Mouse (Mus musculus) c-Kit-negative CD71-positive TER-119-positive erythroid progenitor cells, embryonic 14.5 days (primary cell): ENCODE results near the gene Fam49a.

Experiments used
- DNase-seq: peaks from one replicate; pipeline ENCODE4 v3.0.0-alpha.2; 2013; ENCODE audit warnings: low read depth, low spot score

Gene Fam49a

GRCm38 (mm10) chr12:12266552-12266951 is 4.6 kb downstream of the Fam49a start:
- no peak for DNase-seq

- no peak for DNase-seq
These were observed 8.6 kb downstream of the Fam49a start for GRCm38 (mm10) chr12:12270495-12270894.

GRCm38 (mm10) chr12:12274115-12274514 is 12.2 kb downstream of the Fam49a start:
- no peak for DNase-seq

DNA sequence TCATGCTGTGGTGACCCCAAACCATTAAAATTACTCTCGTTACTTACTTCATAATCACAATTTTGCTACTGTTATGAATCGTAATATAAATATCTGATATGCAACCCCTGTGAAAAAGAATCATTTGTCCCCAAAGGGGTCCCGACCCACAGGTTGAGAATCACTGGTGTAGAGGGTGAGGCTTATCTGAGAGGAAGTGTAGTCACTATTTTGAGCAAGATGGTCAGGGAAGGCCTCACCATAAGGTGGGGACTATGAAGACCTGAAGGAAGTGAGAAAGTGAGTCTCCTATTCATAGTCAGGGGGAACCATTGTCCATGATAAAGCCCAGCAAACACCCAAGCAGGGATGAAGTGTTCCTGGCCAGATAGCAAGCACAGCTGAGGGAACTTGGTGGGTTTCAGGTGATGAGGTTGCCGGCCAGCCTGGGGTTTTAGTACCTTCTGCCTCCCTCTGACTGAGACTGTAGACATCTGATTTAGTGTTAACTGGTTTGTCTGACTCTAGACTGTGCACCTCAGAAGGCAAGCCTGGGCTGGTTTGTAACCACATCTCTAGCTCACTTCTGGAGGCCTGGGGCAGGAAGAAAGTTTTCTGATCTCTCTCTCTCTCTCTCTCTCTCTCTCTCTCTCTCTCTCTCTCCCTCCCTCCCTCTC is 13.3 kb downstream of the Fam49a start:
- DNase-seq: no peak

- DNase-seq: no peak
These were observed 16.0 kb downstream of the Fam49a start for GRCm38 (mm10) chr12:12277741-12278463.

DNA sequence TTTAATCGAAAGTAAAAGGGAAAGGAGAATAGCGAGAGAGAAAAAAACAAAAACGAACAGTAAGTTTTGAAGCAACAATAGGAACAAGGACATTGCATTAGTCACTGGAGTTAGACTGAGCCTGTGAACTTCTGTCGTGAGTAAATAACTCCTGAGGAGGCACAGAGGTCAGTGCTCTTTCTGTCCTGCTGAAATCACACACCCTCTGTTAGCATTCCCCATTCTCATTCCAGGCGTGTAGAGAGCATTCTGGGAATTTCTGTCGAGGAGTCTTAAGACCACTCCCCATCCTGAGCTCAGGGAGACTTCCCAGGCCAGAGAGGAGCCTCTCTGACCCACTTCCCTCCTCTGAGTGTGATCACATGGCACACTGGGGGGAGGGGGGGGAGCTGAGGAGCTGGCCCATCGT is 16.5 kb downstream of the Fam49a start:
- no peak for DNase-seq

- DNase-seq: no peak
These were observed 21.9 kb downstream of the Fam49a start for GRCm38 (mm10) chr12:12283702-12284288.

GRCm38 (mm10) chr12:12284521-12284920 is 22.6 kb downstream of the Fam49a start:
- no peak for DNase-seq

DNA sequence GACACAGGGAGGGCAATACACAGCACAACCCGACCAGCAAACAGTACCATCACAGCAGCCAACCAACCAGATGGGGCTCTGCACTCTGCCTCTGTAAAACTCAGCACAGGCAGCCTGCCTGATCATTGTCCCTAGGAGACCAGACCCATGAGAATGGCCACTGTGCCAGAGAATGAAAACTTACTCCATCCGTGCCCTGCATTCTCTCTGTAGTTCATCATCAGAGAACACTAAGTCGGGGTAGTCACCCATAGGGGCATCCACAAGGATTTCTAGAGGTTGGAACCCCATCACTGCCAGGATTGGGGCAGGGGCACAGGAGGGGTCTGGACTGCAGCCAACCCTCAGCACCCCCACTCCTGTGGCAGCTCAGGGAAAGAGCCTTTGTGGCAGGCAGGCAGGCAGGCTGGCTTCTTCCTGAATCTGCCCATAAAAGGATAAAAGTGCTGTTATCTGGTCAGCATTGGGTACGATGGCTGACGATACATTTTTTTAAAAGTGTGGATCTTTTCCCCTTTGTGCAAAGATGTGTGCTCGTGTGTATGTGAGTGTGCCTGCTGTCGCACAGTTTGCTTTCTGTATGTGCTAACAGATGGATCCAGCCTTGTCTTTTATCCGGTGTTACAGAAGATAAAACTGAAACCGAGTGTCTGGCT is 25.3 kb downstream of the Fam49a start:
- DNase-seq: no peak

- DNase-seq: no peak
These were observed 25.8 kb downstream of the Fam49a start for GRCm38 (mm10) chr12:12287787-12288132.

DNA sequence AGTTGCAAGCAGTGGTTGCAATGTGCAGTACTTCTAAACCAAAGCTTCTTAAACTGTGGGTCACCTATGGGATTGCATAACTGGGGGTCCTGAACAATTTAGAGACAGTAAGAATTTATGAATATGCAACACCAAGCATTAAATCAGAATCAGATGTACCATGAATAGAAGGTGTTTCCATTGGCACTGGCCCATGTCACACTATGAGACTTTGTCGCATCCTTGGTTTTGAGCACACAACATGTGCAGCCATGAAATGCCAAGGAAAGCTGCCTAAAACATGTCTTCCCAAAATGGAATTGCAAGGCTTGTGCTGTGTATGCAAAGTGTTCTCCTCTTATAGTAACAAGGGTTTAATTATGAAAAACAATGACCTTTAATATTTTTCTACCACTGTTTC is 26.6 kb downstream of the Fam49a start:
- no peak for DNase-seq

DNA sequence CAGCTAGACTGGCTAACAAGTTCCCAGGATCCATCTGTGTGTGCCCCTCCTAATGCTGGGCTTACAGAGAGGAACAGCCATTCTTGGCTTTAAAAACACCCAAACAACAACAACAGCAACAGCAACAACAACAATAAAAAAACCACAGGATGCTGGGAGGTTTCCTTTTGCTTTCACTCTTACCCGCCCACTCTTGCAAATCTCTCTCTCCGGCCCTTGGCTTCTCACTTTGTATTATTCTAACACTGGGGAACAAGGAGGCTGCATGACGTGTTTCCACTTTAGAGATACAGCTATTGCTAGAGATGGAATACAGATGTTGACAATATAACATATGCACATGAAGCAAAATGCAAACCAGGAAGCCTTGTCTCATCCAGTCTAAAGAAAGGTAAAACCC is 27.7 kb downstream of the Fam49a start:
- no peak for DNase-seq

- DNase-seq: no peak
These were observed 30.2 kb downstream of the Fam49a start for GRCm38 (mm10) chr12:12292043-12292618.

DNA sequence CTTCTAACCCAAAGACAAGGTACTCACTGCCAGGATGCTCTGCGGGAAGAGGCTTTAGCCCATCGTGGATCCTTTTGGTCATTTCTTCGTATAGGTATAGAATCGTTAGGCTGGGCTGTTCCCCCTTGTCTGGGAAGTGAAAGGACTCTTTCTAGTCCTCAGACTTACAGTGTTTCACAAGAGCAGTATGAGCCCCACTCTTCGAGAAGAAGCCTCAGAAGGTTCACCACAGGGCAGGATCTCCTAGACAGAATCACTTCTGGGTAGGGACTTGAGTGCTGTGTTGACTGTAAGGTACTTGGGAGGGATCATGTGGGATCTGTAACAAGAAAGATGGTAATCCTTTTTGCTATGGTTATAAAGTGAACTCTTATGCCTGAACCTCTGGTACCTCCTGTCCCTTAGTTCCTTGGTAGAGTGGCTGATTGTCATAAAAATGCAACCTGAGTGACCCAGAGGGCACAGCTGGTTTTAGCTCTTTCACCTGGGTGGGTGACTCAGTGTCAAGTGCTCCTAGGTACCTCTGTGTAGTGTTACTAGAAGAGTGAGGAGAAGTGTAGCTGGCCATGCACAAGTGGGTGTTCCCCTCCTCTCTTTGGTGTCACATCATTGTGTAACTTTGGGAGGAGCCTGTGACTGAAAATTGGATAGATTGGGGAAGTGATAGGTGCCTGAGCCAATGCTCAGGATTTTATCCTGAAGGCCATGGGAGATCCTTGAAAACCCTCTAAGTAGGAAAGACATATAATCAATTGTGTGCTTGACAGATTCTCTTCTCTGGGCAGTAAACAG is 32.6 kb downstream of the Fam49a start:
- no peak for DNase-seq

DNA sequence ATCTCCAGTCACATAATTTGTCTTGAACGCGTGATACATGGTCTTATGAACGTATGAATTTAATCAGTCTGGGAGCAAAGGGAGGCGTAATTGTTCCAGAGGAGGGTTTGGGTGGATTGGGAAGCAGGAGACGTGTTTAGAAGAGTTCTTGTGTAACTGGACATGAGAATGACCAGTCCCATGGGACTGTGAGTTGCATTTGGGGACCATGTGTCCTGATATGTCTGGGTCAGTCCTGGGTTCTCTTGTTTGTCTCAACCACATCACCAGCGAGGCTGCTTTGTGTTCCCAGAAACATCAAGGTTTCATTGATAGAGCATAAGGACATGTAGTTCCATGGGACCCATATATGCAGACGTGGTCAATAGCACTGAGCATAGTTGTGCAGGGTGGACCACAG is 36.5 kb downstream of the Fam49a start:
- DNase-seq: no peak

- DNase-seq: no peak
These were observed 37.4 kb downstream of the Fam49a start for GRCm38 (mm10) chr12:12299303-12299702.

DNA sequence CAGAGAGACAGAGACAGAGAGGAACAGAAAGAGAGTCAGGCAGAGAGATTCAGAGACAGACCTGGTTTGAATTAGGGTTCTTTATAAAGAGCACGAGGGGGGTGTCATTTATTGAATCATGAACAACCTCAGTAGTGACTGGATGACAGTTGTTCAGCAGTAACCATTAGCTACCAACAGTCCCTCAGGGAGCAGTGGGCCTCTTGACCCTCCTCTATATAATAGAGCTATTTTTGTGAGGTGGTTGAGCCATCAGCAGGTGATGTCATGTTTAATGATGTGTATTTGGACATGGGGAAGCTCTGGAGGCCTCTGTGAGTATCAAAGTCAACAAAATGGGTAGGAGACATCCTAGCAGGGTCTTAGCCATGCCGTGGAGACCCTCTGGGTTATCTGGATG is 39.2 kb downstream of the Fam49a start:
- DNase-seq: no peak

GRCm38 (mm10) chr12:12301815-12302214 is 39.9 kb downstream of the Fam49a start:
- DNase-seq: no peak

DNA sequence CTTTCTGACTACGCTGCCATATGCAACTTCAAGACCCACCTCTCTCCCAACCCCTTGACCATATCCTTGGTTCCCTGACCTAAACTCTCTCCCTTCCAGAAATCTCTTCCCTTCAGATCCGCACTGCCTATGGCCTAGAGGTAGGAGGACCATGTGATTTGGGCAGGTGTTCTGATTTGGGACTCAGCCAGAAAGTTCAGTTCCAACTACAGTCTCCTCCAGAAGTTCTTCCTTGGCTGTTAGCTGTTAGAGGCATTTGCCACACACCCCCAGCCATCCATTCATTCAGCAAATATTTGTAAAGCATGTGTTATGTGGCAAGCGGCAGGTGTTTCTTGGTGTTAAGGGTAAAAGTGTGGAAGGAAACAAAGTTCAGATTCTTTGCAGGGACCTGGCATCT is 44.3 kb downstream of the Fam49a start:
- DNase-seq: no peak

GRCm38 (mm10) chr12:12306814-12307213 is 44.9 kb downstream of the Fam49a start:
- DNase-seq: no peak

DNA sequence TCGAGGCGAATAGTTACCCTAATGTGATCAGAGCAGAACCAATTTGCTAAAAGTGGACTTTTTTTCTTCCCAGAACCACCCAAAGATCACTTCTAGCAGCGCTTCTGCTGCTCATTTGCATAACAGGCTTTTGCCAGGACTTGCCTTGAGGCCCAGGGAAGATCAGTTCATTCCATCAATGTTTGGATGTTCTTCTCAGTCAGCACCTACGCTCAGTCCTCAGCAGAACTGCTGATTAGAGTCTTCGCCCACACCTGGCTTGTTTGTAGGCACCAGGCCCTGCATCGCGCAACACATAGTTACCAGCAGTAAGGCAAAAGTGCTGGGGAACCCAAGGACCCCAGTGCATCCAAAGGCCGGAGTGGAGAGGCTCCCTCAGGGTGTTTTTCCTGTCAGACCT is 45.3 kb downstream of the Fam49a start:
- DNase-seq: no peak
